Mouse (Mus musculus) stomach, postnatal 0 days (tissue): ENCODE measurements at regions not wholly inside any gene's neighbourhood (a gene's known extent, or its start where the extent isn't known, plus 50 kb on each side); places are given as distances from the start of the nearest gene placed in this dataset.

ENCODE experiments used
- CTCF ChIP-seq: IDR thresholded peaks from 2 replicates; pipeline ENCODE4 v1.5.1; 2016; ENCODE audit warnings: antibody characterized with exemption, low read depth, mild to moderate bottlenecking, moderate library complexity
- EP300 ChIP-seq: optimal IDR thresholded peaks from 2 replicates; pipeline ENCODE3; 2016; ENCODE audit warnings: antibody characterized with exemption

DNA sequence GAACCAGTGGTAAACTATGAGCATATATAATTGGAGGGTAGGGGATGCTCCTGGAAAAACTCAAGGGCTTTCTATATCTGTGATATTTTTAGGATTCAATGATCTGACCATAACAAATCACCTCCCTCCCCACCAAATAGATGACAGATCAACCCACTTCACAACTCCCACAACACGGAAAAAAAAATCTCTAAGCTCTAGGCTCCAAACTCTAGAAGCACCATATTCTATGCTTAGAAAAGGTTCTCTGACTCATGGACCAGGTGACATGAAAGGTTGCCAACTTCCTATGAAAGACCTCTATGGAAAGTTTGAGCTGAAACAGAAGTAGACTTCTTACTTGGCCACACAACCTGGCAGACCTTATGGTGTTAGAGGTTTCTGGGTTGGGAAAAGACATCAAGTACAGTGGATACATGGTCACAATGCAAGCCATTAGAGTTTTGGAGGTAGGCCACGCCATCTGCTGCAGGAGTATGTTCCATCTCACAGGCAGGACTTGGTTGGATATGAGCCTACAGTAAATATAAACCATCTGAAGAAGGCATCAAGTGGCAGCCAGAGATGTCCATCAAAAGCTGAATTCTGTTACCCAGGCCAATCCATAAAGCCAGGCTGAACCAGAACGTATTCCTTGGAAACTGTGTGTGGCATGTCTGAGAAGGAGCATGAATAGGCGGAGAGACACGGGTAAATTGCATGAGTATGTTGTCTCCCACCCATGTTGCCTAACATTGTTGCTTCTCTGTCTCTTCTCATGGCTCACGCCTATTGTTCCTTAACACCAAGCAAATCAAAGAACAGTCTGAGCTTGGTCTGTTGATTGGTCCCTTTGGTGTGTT, 257.2 kb downstream of the Gm9195 start:
- no peak for TF ChIP-seq CTCF
- TF ChIP-seq EP300 = no peak
